11 mouse cellular contexts compared by ENCODE assay signal in the genomic region with DNA sequence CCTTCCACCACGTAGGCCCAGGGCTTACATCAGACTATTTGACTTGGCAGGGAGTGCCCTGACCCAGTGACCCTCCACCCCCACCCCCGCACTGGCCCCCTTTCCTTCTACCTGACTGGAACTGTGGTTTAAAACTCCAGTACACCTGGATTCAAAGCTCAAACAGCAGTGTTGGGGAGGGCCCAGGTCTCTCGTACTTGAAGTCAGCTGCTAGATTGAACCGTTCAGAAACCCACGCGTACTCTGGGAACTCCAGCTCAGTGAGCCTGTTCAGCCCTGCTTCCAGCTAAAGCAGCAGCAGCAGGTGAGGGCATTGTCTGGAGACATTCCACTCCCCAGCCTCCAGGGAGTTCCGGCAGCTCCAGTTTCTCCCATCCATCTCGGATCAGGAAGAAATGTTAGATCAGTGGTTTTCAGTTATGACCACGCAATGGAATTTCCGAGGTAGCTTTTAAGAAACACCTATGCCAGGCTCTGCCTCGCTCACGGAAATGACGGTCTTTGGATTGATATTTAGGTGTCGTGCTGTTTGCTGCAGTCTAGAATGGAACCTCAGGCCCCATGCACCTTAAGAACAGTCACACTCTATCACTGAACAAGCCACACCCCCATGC. TPM values are rescaled to one million over a fixed set of nuclear protein-coding genes. Genes with fewer than 3 reads are reported as not detected.
DNase-seq lines count a peak whose midpoint lies in the region; ATAC-seq and TF ChIP-seq lines count a peak whose summit lies in the region.
"Had no signal": no experiment of that assay in that cellular context is flagged by ENCODE, and none has a peak within 500 bp of the region (broad histone marks: within the 10 kb centered on the region; RNA-seq: fewer than 3 reads in every experiment).

No protein-coding gene starts in this region.

- WGBS in hindbrain, embryonic 10.5 days: 55% methylated on average over 14 of the region's 14 CpGs
- 60% methylated on average over 14 of the region's 14 CpGs for WGBS in hindbrain, embryonic 13.5 days
- 26% methylated on average over 14 of the region's 14 CpGs for WGBS in liver, adult 2 months
- 48% methylated on average over 14 of the region's 14 CpGs for WGBS in forebrain, embryonic 14.5 days

- H3K27me3 ChIP-seq in hindbrain, embryonic 10.5 days (ENCODE audit: insufficient read depth, poor library complexity, severe bottlenecking): no peaks in the 10 kb centered on the region
- no peaks in the 10 kb centered on the region for H3K27me3 ChIP-seq in hindbrain, embryonic 13.5 days
- H3K27me3 ChIP-seq in E14TG2a.4 (ENCODE audit: insufficient read depth, low read length): peaks cover 10% of the 10 kb centered on the region
- H3K27me3 ChIP-seq in liver, adult 2 months (ENCODE audit: control insufficient read depth, insufficient read depth, low read length): no peaks in the 10 kb centered on the region
- H3K27me3 ChIP-seq in forebrain, embryonic 14.5 days (replicated peaks; ENCODE audit: control insufficient read depth, insufficient read depth, low read length): no peaks in the 10 kb centered on the region

- no peaks in the 10 kb centered on the region for H3K79me2 ChIP-seq in liver, adult 2 months (ENCODE audit: control insufficient read depth, insufficient read depth, low read length)

- no peak overlapping the region for H3K4me3 ChIP-seq in hindbrain, embryonic 10.5 days
- no peak overlapping the region for H3K4me3 ChIP-seq in hindbrain, embryonic 13.5 days
- H3K4me3 ChIP-seq in E14TG2a.4 (replicated peaks; ENCODE audit: low read length): peak overlapping the region; percentile 43
- no peak overlapping the region for H3K4me3 ChIP-seq in liver, adult 2 months (ENCODE audit: insufficient read depth, low read depth, low read length)
- H3K4me3 ChIP-seq in forebrain, embryonic 14.5 days (ENCODE audit: low read depth, low read length): no peak overlapping the region

- no peak for TF ChIP-seq CTCF in E14TG2a.4 (conservative IDR thresholded peaks at IDR 0.05; ENCODE audit: low read length)
- TF ChIP-seq CTCF in liver, adult 2 months (IDR thresholded peaks at IDR 0.05; ENCODE audit: low read depth, low read length): no peak

- peak overlapping the region; percentile 53; the same call in 1 of the 2 replicates for H3K27ac ChIP-seq in hindbrain, embryonic 10.5 days
- no peak overlapping the region for H3K27ac ChIP-seq in hindbrain, embryonic 13.5 days
- H3K27ac ChIP-seq in liver, adult 2 months (replicated peaks; ENCODE audit: insufficient read depth, low read depth, low read length): peak overlapping the region; percentile 16
- H3K27ac ChIP-seq in forebrain, embryonic 14.5 days (ENCODE audit: low read depth, low read length): no peak overlapping the region

- peaks cover 33% of the 10 kb centered on the region for H3K4me1 ChIP-seq in hindbrain, embryonic 10.5 days (replicated peaks)
- peaks cover 9% of the 10 kb centered on the region for H3K4me1 ChIP-seq in hindbrain, embryonic 13.5 days (replicated peaks)
- H3K4me1 ChIP-seq in E14TG2a.4 (replicated peaks; ENCODE audit: low read depth, low read length): peaks cover 72% of the 10 kb centered on the region
- peaks cover 34% of the 10 kb centered on the region for H3K4me1 ChIP-seq in liver, adult 2 months (ENCODE audit: control insufficient read depth, insufficient read depth, low read length)
- H3K4me1 ChIP-seq in forebrain, embryonic 14.5 days (ENCODE audit: control insufficient read depth, insufficient read depth, low read length): no peaks in the 10 kb centered on the region

- no peak overlapping the region for H3K9ac ChIP-seq in hindbrain, embryonic 13.5 days
- 0 out of 2 replicates have a peak overlapping the region, but pooled peaks have one; percentile 1 for H3K9ac ChIP-seq in liver, adult 2 months (ENCODE audit: low read depth, low read length)
- H3K9ac ChIP-seq in forebrain, embryonic 14.5 days (ENCODE audit: low read length): no peak overlapping the region

- DNase-seq in hindbrain, embryonic 10.5 days (ENCODE audit: low spot score): no peak
- DNase-seq in liver, adult 2 months (ENCODE audit: extremely low read depth, low read depth, low spot score): peak; percentile 75
- no peak for DNase-seq in cerebellum, postnatal 10 days
- DNase-seq in forebrain, embryonic 14.5 days (ENCODE audit: low spot score): no peak
- DNase-seq: gastrocnemius, postnatal 25 days; retina, postnatal 1 day; thymus, adult 18-20 months had no signal

- H3K36me3 ChIP-seq in hindbrain, embryonic 10.5 days: no peaks in the 10 kb centered on the region
- no peaks in the 10 kb centered on the region for H3K36me3 ChIP-seq in hindbrain, embryonic 13.5 days
- H3K36me3 ChIP-seq in E14TG2a.4 (ENCODE audit: insufficient read depth, low read length): no peaks in the 10 kb centered on the region
- no peaks in the 10 kb centered on the region for H3K36me3 ChIP-seq in liver, adult 2 months (ENCODE audit: control insufficient read depth, insufficient read depth, low read length)
- no peaks in the 10 kb centered on the region for H3K36me3 ChIP-seq in forebrain, embryonic 14.5 days (ENCODE audit: control insufficient read depth, insufficient read depth, low read length)

- H3K9me3 ChIP-seq in hindbrain, embryonic 10.5 days: no peaks in the 10 kb centered on the region
- H3K9me3 ChIP-seq in hindbrain, embryonic 13.5 days: no peaks in the 10 kb centered on the region
- no peaks in the 10 kb centered on the region for H3K9me3 ChIP-seq in E14TG2a.4 (ENCODE audit: low read length)
- no peaks in the 10 kb centered on the region for H3K9me3 ChIP-seq in forebrain, embryonic 14.5 days (replicated peaks; ENCODE audit: control insufficient read depth, low read length)

- ATAC-seq in hindbrain, embryonic 13.5 days (ENCODE audit: low FRiP score): no peak
- peak; percentile 43 for ATAC-seq in activated CD4-positive, CD25-positive, alpha-beta regulatory T cell, adult 4 months
- no peak for ATAC-seq in cerebellum, adult (ENCODE audit: insufficient number of reproducible peaks, low FRiP score, low TSS enrichment)
- ATAC-seq in forebrain, embryonic 14.5 days: no peak

- no peak overlapping the region for H3K4me2 ChIP-seq in hindbrain, embryonic 13.5 days
- no peak overlapping the region for H3K4me2 ChIP-seq in forebrain, embryonic 14.5 days (ENCODE audit: low read length)

- no peak for TF ChIP-seq POLR2A in liver, adult 2 months (IDR thresholded peaks at IDR 0.05; ENCODE audit: extremely low read depth, insufficient read depth, low read length)

RNA-seq across cellular contexts. Expression of gene Ina, which starts 31.0 kb away (rescaled TPM):
- 75.7 and 248 TPM in 2 replicates for polyA plus RNA-seq in hindbrain, embryonic 10.5 days (2016; fragmentation: Nextera tagmentation; extraction: Ambion mirVana)
- 684 and 706 TPM in 2 replicates for polyA plus RNA-seq in hindbrain, embryonic 13.5 days (2015; fragmentation: Nextera tagmentation; extraction: Ambion mirVana)
- not detected for polyA plus RNA-seq in activated CD4-positive, CD25-positive, alpha-beta regulatory T cell, adult 4 months (2017; shearing (Covaris generic))
- total RNA-seq in liver, adult 2 months (2014; rRNA removed): under 0.01 TPM in 1 of 2 replicates, not detected in the other
- polyA plus RNA-seq in liver, adult 2 months (2012; rRNA removed): not detected in 2 replicates
- 253 and 297 TPM in 2 replicates for polyA plus RNA-seq in forebrain, embryonic 14.5 days (2014; fragmentation: Nextera tagmentation; extraction: Ambion mirVana)
- total RNA-seq: gastrocnemius, postnatal 25 days had no signal

RNA-seq across cellular contexts. Expression of gene Nt5c2, which starts 31.5 kb away (rescaled TPM):
- polyA plus RNA-seq in hindbrain, embryonic 10.5 days (2016; fragmentation: Nextera tagmentation; extraction: Ambion mirVana): 65.1 and 69.6 TPM in 2 replicates
- polyA plus RNA-seq in hindbrain, embryonic 13.5 days (2015; fragmentation: Nextera tagmentation; extraction: Ambion mirVana): 93.2 and 98.1 TPM in 2 replicates
- polyA plus RNA-seq in activated CD4-positive, CD25-positive, alpha-beta regulatory T cell, adult 4 months (2017; shearing (Covaris generic)): 10 to 100 TPM; 22.6 to 25.4 TPM
- total RNA-seq in liver, adult 2 months (2014; rRNA removed): 12.6 and 14.8 TPM in 2 replicates
- polyA plus RNA-seq in liver, adult 2 months (2012; rRNA removed): 7.4 and 7.5 TPM in 2 replicates
- 84.2 and 86.2 TPM in 2 replicates for polyA plus RNA-seq in forebrain, embryonic 14.5 days (2014; fragmentation: Nextera tagmentation; extraction: Ambion mirVana)

Comparison
In these comparisons a context has a peak if more than half of its experiments do, and no peak if none do; other contexts are left out.
1. H3K27ac ChIP-seq: peak in hindbrain, embryonic 10.5 days (single experiment) and liver, adult 2 months (single experiment); none in hindbrain, embryonic 13.5 days (single experiment) and forebrain, embryonic 14.5 days (single experiment).
2. RNA of gene Ina, which starts 31.0 kb away (polyA plus RNA-seq): 684 to 706 TPM in hindbrain, embryonic 13.5 days, 253 to 297 TPM in forebrain, embryonic 14.5 days and 75.7 to 248 TPM in hindbrain, embryonic 10.5 days; not detected in activated CD4-positive, CD25-positive, alpha-beta regulatory T cell, adult 4 months and not detected in liver, adult 2 months; every median in the first group is over 10 times any median in the second.